Mouse (Mus musculus) neural tube, embryonic 12.5 days (tissue): ENCODE data around the gene Zfp704. TPM values are rescaled to one million over a fixed set of nuclear protein-coding genes. Genes with fewer than 3 reads are reported as not detected.

ENCODE experiments used
- ATAC-seq: fragments of 200-750 bp; cut with Nextera tagmentation; 2 replicates; pipeline ENCODE4 v1.8.0; 2017; ENCODE audit warnings: low read depth, mild to moderate bottlenecking, moderate TSS enrichment, moderate library complexity; ENCODE audit not compliant: low FRiP score
- H3K27ac ChIP-seq: fragments of 300-500 bp; sonication (generic); 2 replicates; pipeline ENCODE4 v1.5.1; 2016
- H3K27me3 ChIP-seq: fragments of 300-500 bp; sonication (generic); replicated peaks from 2 replicates; pipeline ENCODE4 v1.6.1; 2016; ENCODE audit warnings: mild to moderate bottlenecking
- H3K36me3 ChIP-seq: fragments of 300-500 bp; sonication (generic); 2 replicates; pipeline ENCODE4 v1.6.1; 2016; ENCODE audit warnings: mild to moderate bottlenecking
- H3K4me1 ChIP-seq: fragments of 300-500 bp; sonication (generic); 2 replicates; pipeline ENCODE4 v1.6.1; 2016
- H3K4me2 ChIP-seq: fragments of 300-500 bp; sonication (generic); replicated peaks from 2 replicates; pipeline ENCODE4 v1.6.1; 2016; ENCODE audit warnings: mild to moderate bottlenecking
- H3K4me3 ChIP-seq: fragments of 300-500 bp; sonication (generic); 2 replicates; pipeline ENCODE4 v1.5.1; 2016
- H3K9ac ChIP-seq: fragments of 300-500 bp; sonication (generic); 2 replicates; pipeline ENCODE4 v1.6.1; 2016; ENCODE audit warnings: mild to moderate bottlenecking
- H3K9me3 ChIP-seq: fragments of 300-500 bp; sonication (generic); 2 replicates; pipeline ENCODE4 v1.6.1; 2016; ENCODE audit warnings: mild to moderate bottlenecking
- WGBS: fragments of 180-500 bp; shearing (Covaris S2); methylation state at CpG from one replicate; pipeline ENCODE4 v1.1.7; 2016; 5-methylcytosine and 5-hydroxymethylcytosine counted together
- polyA plus RNA-seq: library from polyadenylated mRNA; unstranded; fragments of >200 nt; fragmentation: Nextera tagmentation; extraction: Ambion mirVana; gene quantifications from 2 replicates; pipeline ENCODE4 v1.2.1, GENCODE M21; 2016

The Zfp704 gene
- polyA plus RNA-seq, 1 experiment from 2014 or later = 7.0 TPM

- no peak overlapping the region for H3K4me3 ChIP-seq
- no peaks in the 10 kb centered on the region for H3K36me3 ChIP-seq
- H3K4me2 ChIP-seq = no peak overlapping the region
- H3K9ac ChIP-seq = no peak overlapping the region
- H3K27ac ChIP-seq = no peak overlapping the region
- ATAC-seq = no peak
- 71% methylated on average over 5 of the region's 5 CpGs for WGBS
- H3K27me3 ChIP-seq = no peaks in the 10 kb centered on the region
- H3K4me1 ChIP-seq = 0 out of 2 replicates have a peak, but pooled peaks cover 4% of the 10 kb centered on the region
- H3K9me3 ChIP-seq = no peaks in the 10 kb centered on the region
These were observed 211.6 kb downstream of the Zfp704 start for GRCm38 (mm10) chr3:9398271-9398670.
